Mouse (Mus musculus) adipocyte (in vitro differentiated cells): ENCODE results near the gene Nudt9.
"Not testable (repeated sequence)": the region's sequence is repeated elsewhere in the genome, so short reads cannot be mapped to it uniquely, and the experiment has no call there.

ENCODE experiments used
- DNase-seq: peaks from one replicate; pipeline ENCODE4 v3.0.0-alpha.2; 2016; ENCODE audit warnings: low spot score

Gene Nudt9

GRCm38 (mm10) chr5:104046256-104047199, at the start of gene Nudt9:
Nudt9 (plus strand) TSS chr5:104046306.
- DNase-seq: peak; percentile 96

GRCm38 (mm10) chr5:103998739-103999138, 47.4 kb upstream of the Nudt9 start:
- DNase-seq: peak; percentile 60

GRCm38 (mm10) chr5:103999738-104000137, 46.4 kb upstream of the Nudt9 start:
- peak; percentile 92 for DNase-seq

GRCm38 (mm10) chr5:104002549-104003255, 43.4 kb upstream of the Nudt9 start:
- no peak for DNase-seq

- no peak for DNase-seq
Observed at GRCm38 (mm10) chr5:104003256-104003931, 42.7 kb upstream of the Nudt9 start.

- DNase-seq: no peak
Observed at GRCm38 (mm10) chr5:104003955-104004354, 42.2 kb upstream of the Nudt9 start.

- no peak for DNase-seq
Observed at GRCm38 (mm10) chr5:104006811-104007210, 39.3 kb upstream of the Nudt9 start.

GRCm38 (mm10) chr5:104007801-104008200, 38.3 kb upstream of the Nudt9 start:
- no peak for DNase-seq

GRCm38 (mm10) chr5:104009421-104009820, 36.7 kb upstream of the Nudt9 start:
- no peak for DNase-seq

GRCm38 (mm10) chr5:104010261-104010660, 35.8 kb upstream of the Nudt9 start:
- DNase-seq: no peak

- DNase-seq: no peak
Observed at GRCm38 (mm10) chr5:104011419-104011818, 34.7 kb upstream of the Nudt9 start.

GRCm38 (mm10) chr5:104021597-104022378, 24.3 kb upstream of the Nudt9 start, which contains the start of gene Hsd17b11:
Hsd17b11 (minus strand) TSS chr5:104021919.
- DNase-seq: peak; percentile 81

- no peak for DNase-seq
Observed at GRCm38 (mm10) chr5:104022558-104022957, 23.5 kb upstream of the Nudt9 start.

- no peak for DNase-seq
Observed at GRCm38 (mm10) chr5:104023289-104024020, 22.7 kb upstream of the Nudt9 start.

GRCm38 (mm10) chr5:104024193-104024592, 21.9 kb upstream of the Nudt9 start:
- not testable (repeated sequence) for DNase-seq

GRCm38 (mm10) chr5:104024762-104025161, 21.3 kb upstream of the Nudt9 start:
- DNase-seq: no peak

- DNase-seq: no peak
Observed at GRCm38 (mm10) chr5:104025245-104025854, 20.8 kb upstream of the Nudt9 start.

GRCm38 (mm10) chr5:104032434-104033097, 13.5 kb upstream of the Nudt9 start:
- DNase-seq: no peak

- DNase-seq: no peak
Observed at GRCm38 (mm10) chr5:104035066-104035465, 11.0 kb upstream of the Nudt9 start.

GRCm38 (mm10) chr5:104035824-104036223, 10.3 kb upstream of the Nudt9 start:
- DNase-seq: no peak
